Mouse (Mus musculus): Measurements from ENCODE around the gene Cyp1a2.
A peak's percentile ranks its signal among the peaks of the same experiment; 100 is the strongest.
"Not testable (repeated sequence)": the region's sequence is repeated elsewhere in the genome, so short reads cannot be mapped to it uniquely, and the experiment has no call there.

The Cyp1a2 gene

DNA sequence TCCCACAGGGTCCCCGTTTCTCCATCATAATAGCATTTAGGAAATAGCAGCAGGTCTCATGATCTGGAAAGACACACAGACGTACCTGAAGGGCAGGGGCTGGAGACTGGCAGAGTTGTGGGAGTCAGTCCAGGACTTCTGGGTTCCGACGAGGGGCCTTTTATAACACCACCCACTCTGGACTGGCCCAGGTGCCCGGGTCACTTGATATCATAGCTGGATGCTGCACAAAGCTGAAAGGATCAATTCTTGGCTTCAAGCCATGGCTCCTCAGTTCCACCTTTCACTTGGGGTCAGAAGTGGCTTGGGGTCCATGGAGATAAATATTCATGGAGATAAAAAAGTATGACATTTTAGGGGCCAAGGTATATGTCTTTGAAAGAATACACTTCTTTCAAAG is at the start of gene Cyp1a2:
Gene Cyp1a2, minus strand, starts transcription at position 184 of the 400 bp plus-strand sequence.
- no peak for DNase-seq (ENCODE audit: low spot score in 2 of 2)

DNA sequence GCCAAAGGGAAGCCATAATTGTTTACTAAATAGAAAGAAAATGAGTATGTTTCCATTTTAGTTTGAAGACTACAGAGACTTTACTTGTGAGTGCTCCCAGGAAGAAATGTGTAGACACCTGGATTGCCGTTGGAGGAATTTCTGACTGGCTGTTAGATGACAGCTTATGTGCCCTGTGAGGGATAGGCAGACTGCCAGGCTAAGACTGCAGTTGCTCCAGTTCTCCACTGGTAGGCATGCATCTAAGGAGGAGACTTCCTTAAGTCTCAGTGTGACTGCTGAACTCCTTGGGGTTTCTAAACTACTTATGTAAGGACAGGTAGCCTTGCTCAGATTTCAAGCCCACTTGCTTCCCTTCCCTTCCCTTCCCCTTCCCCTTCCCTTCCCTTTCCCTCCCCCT is 44.8 kb upstream of the Cyp1a2 start:
- DNase-seq (ENCODE audit: low spot score in 2 of 2): no peak

DNA sequence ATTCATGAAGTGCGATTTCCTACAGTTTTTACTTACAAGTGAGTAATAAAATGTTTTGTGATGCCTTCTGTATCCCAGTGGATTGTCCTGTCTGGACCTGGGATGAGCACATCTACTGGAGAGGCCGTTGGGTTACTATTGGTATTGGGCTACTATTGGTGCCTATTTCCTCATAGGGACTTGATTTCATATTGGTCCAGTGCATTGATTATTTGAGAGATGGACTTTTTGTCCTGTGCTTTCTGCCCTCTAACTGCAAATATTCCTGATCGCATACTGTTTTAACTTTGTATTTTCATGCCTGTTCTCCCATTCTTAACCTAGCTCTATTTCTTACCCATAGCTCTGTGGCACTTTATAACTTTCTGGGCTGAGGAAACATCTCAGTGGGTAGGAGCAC is 41.2 kb upstream of the Cyp1a2 start:
- DNase-seq (ENCODE audit: low spot score in 2 of 2): no peak

DNA sequence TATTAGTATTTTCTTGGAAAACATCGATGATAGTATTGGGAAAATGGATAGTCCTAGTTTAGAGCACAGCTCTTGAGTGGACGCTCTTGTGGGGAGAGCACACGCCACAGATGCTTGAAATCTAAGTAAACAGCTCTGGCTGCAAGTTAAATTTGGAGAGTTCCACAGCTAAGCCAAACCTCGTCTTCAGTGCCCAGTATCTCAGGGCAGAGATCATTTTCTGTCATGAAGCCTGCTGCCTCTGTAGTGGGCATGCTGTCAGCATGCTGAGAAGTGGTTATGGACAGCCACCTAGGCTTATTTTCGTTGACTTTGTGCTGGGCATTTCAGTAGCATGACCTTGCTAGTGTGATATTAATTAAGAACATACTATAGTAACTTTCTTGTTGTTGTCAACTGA is 40.3 kb upstream of the Cyp1a2 start:
- DNase-seq (ENCODE audit: low spot score in 2 of 2): no peak

DNA sequence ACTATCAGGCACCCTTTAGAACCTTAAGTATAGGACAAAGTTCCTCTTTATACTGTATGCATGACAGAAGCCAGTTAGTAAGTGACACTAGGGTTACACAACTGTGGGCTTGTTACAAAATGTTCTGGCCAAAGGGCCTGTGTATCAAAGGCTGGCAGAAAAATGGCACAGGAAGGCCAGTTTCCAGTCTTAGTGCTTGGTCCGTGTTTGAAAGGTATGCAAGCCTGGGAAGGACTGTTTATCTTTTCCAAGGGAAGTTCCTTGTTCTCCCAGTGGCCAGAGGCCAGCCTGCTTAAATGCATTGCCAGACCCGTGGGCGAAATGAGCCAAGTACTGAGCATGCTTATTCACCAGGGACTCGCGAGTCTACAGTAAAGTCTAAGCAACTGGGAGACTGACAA is 39.8 kb upstream of the Cyp1a2 start:
- DNase-seq (ENCODE audit: low spot score in 2 of 2): peak; percentile 24 to 40

DNA sequence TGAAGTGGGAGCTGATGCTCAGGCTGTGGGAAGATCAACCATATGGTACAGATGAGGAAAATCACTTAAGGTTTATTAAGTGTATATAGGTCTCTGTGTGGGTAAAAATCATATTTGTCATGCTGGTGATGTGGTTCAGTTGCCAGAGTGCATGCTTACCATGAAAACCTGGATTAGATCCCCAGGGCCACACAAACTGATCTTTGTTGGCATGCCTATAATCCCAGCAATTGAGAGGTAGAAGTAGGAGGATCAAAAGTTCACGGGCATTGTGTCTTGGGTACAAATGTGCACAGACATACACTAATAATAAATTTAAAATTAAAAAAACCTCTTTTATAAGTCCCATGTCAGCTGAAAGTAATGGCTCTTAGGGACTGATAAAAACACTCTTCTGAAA is 38.9 kb upstream of the Cyp1a2 start:
- no peak for DNase-seq (ENCODE audit: low spot score in 2 of 2)

DNA sequence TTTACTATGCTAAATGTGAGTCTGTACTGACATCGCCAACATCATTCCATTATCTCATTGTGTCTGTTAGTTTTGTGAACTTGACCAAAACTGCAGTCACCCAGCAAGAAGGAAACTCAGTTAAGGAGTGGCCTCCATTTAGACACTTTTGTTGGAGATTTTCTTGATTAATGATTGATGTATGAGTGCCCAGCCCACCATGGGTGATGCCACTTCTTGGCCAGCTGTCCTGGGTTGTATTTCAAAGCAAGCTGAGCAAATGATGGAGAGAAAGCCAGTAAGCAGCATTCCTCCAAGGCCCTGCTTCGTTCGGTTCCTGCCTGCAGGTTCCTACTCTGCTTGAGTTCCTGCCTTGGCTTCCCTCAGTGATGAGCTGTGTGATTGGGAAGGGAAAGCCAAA is 37.2 kb upstream of the Cyp1a2 start:
- no peak for DNase-seq (ENCODE audit: low spot score in 2 of 2)

DNA sequence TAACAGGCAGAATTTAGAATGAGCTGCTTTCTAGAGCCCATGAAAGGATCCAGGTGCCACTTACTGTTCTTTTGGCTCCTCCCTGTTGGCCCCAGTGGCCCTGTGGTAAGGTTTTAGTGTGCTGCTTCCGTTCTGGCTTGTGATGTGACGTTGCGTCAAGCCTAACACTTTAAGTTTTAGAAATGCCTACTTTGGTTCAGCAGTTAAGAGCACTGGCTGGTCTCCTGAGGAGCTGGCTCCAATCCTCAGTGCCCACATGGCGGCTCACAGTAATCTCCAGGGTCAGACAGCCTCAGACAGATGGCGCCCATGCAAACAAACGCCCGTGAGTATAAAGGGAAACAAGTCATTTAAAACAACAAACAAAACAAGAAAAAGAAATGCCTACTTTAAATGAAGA is 34.9 kb upstream of the Cyp1a2 start:
- no peak for DNase-seq (ENCODE audit: low spot score in 2 of 2)

DNA sequence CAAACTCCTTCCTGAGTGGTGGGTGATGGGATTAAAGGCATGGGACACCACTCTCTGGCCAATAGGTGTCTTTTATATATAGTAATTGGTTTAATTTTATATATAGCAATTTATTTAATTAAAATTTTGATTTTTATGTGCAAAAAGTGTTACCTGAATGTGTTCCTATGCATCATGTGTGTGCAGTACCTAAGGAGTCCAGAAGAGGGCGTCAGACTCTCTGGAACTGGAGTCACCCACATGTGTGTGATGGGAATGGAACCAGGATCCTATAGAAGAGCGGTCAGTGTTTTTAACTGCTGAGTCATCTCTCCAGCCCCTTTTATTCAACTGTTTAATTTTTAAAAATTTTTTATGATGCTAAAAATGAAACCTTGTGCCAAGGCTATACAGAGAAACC is 28.7 kb upstream of the Cyp1a2 start:
- no peak for DNase-seq (ENCODE audit: low spot score in 2 of 2)

DNA sequence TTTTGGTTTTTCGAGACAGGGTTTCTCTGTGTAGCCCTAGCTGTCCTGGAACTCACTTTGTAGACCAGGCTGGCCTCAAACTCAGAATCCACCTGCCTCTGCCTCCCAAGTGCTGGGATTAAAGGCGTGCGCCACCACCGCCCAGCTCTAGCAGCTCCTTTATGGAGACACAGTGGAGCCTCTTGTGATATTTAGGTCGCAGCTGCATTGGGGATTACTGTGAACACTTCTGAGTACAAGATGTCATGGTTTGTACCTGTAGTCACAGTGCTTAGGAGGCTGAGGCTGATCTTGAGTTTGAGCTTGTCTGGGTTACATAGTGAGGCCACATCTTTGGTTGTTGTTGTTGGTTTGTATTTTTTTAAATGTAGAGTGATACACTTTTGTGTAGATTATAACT is 26.7 kb upstream of the Cyp1a2 start:
- DNase-seq (ENCODE audit: low spot score in 2 of 2): not testable (repeated sequence)

DNA sequence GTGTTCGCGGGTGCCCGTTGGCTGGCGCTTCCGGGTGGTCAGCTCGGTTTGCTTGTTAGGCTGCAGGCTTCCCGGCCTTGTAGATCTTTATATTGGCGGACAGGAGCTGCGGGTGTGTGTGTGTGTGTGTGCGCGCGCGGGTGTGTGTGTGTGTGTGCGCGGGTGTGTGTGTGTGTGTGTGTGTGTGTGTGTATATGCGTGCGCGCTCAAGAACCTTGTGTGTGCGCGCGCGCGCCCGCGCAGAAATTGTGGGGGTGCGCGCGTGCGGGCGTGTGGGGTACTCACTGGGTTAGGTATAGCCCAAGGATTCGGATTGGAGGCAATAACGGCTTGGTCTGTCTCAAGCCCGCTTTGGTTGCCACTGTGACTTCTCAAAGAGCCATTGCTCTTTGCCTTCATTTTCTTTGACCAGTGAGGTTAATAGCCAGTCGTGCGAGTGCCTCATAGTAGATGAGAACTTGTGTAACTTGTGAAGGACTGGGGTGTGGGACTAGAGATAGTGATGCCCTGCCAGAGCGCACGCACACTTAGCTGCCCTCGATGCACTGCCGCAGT is 25.3 kb upstream of the Cyp1a2 start:
- DNase-seq (ENCODE audit: low spot score in 2 of 2): peak; percentile 61 to 73

DNA sequence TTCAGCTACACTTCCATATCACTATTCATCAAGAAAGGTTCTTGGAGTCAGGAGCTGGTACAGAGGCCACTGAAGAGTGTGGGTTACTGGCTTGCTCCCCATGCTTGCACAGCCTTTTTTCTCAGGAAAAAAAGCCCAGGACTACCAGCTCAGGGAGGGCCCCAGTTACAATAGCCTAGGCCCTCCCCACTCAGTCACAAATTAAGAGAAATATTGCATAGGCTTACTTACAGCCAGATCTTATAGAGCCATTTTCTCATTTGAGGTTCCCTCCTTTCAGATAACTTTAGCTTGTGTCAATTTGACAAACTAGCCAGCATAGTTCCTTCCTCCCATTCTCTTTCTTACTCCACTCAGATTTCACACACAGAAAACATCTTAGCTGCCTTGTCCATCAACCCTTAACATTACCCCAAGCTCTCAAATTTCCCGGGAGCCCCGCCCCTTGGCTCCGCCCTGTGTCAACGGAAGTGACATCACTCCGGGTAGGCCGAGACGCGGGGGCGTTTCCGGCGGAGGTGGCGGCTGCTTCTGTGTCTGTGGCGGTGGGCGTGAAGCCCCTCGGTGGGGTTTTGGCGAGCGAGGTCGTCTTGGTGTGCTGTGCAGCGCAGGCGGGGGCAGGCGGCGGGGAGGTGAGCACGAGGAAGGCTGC is 24.7 kb upstream of the Cyp1a2 start, which contains the start of gene Edc3:
Gene Edc3, plus strand, starts transcription at position 473 of the 652 bp plus-strand sequence.
- peak; percentile 86 for DNase-seq (ENCODE audit: low spot score in 2 of 2)

DNA sequence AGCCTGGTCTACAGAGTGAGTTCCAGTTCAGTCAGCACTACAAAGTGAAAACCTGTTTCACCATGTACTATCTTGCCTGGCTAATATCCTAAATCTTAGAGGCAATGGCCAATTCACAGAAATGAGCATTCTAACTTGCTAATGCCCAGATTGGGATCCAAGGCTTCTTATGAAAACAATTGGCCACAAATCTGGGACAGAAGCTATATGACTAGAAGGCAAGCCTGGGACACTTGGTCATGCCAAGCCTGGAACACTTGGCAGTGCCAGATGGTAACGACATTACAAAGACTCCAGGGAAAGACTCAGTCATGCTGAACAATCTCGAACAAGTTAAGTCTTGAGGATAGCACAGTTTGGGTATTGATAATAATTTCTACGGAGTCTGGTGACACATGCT is 23.0 kb upstream of the Cyp1a2 start:
- no peak for DNase-seq (ENCODE audit: low spot score in 2 of 2)

DNA sequence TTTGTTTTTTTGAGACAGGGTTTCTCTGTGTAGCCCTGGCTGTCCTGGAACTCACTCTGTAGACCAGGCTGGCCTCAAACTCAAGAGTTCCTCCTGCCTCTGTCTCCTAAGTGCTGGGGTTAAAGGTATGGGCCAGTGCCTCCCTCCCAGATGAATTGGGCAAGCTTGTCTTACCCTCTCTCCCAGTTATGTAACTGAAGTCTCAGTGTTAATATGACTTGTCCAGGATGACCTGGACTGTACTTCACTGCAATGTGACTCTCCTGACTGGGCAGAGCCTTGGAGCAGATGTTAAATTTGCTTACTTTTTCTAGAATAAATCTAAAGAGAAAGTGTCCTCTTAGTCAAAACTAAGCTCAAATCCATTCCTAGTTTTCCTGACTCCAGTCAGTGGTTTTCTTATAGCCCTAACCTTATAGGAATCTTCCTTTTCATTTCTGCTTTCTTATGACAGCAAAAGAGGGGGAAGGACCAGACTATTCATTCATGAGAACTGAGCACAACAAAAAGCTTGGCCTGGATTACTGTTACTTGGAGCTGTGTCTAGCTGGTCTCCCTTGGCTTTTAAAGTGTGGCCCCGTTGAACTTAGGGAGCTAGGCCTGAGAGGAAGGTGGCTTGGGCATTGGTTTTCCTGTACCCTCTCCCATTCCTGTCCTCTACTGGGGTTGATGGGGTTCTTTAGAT is 15.1 kb upstream of the Cyp1a2 start:
- peak in 1 of 2 experiments; percentile 13 for DNase-seq (ENCODE audit: low spot score in 2 of 2)

DNA sequence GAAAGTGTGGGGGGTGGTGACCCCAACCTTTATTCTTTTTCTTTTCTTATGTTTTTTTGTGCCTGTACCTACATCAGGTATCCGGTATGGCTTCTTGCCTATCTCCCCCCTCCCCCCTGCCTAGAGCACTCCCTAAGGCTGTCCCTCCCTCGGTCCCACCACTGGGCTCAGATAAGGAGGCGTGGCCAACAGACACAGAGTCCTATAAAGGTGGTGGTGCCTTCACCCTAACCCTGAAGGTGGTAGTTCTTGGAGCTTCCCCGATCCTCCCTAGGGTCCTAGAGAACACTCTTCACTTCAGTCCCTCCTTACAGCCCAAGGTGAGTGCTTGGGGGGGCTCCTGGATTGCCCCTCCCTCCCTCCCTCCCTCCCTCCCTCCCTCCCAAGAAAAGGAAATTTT is 13.9 kb upstream of the Cyp1a2 start:
- DNase-seq (ENCODE audit: low spot score in 2 of 2): no peak

DNA sequence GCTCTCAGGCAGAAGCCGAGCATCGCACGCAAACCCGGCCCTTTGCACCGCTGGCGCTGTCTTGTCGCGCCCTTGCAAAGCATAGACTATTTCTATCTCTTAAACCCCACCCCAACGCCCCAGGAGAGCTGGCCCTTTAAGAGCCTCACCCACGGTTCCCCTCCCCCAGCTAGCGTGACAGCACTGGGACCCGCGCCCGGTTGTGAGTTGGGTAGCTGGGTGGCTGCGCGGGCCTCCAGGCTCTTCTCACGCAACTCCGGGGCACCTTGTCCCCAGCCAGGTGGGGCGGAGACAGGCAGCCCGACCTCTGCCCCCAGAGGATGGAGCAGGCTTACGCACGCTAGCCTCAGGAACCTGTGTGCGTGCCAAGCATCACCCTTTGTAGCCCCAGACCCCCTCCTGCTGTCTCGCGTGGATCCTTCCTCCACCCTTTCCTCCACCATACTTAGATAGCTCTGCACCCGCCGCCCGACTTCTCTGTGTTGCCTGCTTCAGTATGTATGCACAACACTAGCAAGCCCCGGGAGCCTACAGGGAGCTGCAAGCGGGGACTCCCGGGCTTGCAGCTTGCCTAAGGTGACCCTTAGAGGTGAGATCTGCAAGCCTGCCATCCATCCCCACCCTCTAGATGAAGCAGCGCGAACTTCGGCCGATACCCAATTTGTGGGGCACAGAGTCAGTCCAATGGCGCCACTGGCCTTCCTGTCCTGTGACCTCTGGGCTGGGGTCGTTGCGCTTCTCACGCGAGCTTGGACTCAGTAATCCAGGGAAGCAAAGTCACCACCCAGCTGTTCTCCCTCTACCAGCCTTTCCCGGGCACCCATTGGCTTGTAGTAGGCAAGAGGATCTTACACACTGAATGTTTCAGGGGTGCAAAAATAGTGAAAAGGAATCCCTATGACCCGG is 13.1 kb upstream of the Cyp1a2 start:
- peak; percentile 65 to 76 for DNase-seq (ENCODE audit: low spot score in 2 of 2)

DNA sequence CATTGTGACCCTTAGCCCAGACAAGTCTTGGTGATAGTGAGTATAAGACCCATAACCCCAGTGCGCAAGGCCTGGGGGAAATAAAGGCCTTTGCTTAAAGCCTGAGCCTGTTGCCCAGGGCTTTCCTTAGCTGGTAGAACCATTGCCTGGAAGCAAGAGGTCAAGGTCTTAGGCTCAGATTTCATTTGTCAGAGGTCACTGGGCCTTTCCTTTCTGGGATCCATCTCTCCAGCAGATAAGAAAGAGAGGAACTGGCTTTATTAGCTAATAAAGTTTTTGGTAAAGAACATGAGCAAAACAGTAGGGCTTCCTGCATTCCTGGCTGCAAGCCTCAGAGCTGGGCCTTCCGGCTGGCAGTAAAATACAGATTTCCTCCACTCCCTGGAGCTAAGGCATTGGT is 10.6 kb upstream of the Cyp1a2 start:
- no peak for DNase-seq (ENCODE audit: low spot score in 2 of 2)

DNA sequence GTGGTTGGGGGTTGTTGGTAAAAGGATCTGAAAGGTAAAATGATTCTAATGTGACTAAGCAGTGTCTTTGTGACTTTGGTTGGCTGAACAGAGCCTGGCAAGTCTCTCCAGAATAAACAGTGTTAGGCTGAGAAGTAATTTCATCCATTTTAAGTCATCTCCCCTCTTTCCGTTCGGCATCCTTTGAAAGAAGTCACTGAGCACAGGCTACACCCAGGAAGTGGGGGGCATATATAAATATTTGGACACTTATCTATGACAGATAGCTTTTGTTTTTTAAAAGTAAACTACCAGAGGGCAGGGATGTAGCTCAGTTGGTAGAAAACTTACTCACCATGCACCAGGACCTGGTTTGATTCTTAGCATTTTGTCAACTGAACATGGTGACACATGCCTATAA is 5.1 kb upstream of the Cyp1a2 start:
- DNase-seq (ENCODE audit: low spot score in 2 of 2): no peak

DNA sequence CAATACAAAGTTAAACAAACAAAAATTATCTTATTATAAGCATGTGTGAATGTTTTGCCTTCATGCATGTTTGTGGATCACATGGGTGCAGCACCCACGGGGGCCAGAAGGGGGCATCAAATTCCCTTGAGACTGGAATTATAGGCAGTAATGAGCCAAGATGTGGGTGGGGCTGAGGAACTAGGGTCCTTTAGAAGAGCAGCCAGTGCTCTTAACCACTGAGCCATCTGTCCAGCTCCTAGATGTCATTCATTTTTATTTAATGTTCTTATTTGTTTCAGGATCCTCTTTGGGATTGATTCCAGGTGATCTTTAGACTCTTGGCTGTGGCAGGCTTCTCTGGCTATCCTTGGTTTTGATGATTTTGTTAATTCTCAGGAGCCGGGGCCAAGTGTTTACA is 4.7 kb upstream of the Cyp1a2 start:
- DNase-seq (ENCODE audit: low spot score in 2 of 2): no peak

DNA sequence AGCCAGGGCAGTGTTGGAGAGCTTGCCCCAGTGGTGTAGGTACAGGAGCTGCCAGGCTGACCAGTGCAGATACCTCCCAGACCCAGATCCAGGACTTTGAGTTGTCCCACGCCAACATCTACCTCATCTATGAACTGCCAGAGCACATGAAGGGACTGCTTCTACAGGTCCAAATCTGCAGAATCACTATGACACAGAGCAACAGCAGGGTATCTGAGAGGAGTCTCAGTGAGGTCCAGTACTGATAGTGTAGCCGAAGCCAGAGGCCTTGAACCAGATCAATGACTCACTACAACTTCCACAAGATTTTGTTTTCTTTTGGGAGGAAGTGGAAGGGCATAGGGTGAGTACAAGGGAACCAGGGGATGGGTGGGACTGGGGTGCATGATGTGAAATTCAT is 4.2 kb upstream of the Cyp1a2 start, which contains the start of gene Cyp1a1:
Gene Cyp1a1, plus strand, starts transcription at position 178 of the 400 bp plus-strand sequence.
- DNase-seq (ENCODE audit: low spot score in 2 of 2): no peak

DNA sequence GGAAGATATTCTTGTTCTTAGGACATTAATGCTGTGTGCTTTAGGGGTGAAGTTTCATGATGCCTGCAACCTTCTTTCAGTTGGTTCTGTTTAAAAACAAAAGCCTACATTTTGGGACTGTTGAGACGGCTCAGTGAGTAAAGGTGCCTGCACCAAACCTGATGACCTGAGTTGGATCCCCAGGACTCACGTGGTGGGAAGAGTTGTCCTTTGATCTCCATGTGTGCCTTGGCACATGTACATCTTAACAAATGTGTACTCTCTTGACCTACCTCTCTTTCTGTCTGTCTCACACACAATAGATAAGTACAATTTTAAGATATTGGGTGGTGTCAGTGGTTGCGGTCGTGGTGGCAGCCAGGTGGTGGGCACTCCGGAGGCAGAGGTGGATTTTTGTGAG is 2.5 kb upstream of the Cyp1a2 start:
- no peak for DNase-seq (ENCODE audit: low spot score in 2 of 2)

DNA sequence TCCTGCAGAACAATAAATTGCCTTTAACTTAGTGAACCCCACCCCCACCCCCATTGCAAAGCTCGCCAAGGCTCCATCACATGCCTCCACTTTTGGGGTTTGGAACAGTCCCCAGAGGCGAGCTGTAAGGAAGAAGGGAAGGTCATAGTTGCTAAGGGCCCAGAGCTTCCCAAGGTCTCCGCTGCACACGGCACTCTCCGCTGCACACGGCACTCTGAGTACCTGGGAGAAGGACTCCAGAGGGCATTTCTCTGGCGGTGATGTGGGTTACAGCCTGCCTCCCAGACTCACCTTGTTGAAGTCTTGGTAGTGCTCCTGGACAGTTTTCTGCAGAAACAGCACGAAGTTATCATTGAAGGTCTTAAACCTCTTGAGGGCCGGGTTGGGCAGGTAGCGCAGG is 2.1 kb downstream of the Cyp1a2 start:
- DNase-seq (ENCODE audit: low spot score in 2 of 2): no peak
